Mouse (Mus musculus) MEL (cell line): ENCODE measurements around the gene Spg11. TPM values are rescaled to one million over a fixed set of nuclear protein-coding genes. Genes with fewer than 3 reads are reported as not detected.

Experiments
- DNase-seq: peaks from one replicate; pipeline ENCODE4 v3.0.0; 2011; ENCODE audit warnings: low read depth, low spot score
- H3K27ac ChIP-seq: 2 replicates; pipeline ENCODE4 v1.5.1; 2012; ENCODE audit warnings: low read depth, mild to moderate bottlenecking, control low read depth, low read length, moderate library complexity; ENCODE audit not compliant: control insufficient read depth
- H3K27me3 ChIP-seq, 2 experiments: fragments of 150-350 bp in 1 of 2; sonication (generic) in 1 of 2; 2 replicates each; pipeline ENCODE4 v1.6.1; 2012; ENCODE audit warnings: low read length in 2 of 2, mild to moderate bottlenecking in 2 of 2, improper control_type of control experiment in 1 of 2, moderate library complexity in 1 of 2; ENCODE audit not compliant: insufficient read depth in 2 of 2, control insufficient read depth in 1 of 2
- H3K36me3 ChIP-seq, 2 experiments: 2 replicates each; pipeline ENCODE4 v1.6.1; 2012 to 2014; ENCODE audit warnings: low read length in 2 of 2, improper control_type of control experiment in 1 of 2, inconsistent platforms in 1 of 2, mild to moderate bottlenecking in 1 of 2; ENCODE audit not compliant: insufficient read depth in 2 of 2, control insufficient read depth in 1 of 2
- H3K4me1 ChIP-seq, 2 experiments: fragments of 150-350 bp in 1 of 2; sonication (generic) in 1 of 2; 2 replicates each; pipeline ENCODE4 v1.6.1; 2012; ENCODE audit warnings: low read length in 2 of 2, improper control_type of control experiment in 1 of 2, mild to moderate bottlenecking in 1 of 2; ENCODE audit not compliant: insufficient read depth in 2 of 2, control insufficient read depth in 1 of 2
- H3K4me3 ChIP-seq, 2 experiments: fragments of 150-350 bp in 1 of 2; sonication (generic) in 1 of 2; 2 replicates each; pipeline ENCODE4 v1.5.1; 2012; ENCODE audit warnings: low read depth in 2 of 2, low read length in 2 of 2, mild to moderate bottlenecking in 2 of 2, moderate library complexity in 2 of 2, control low read depth in 1 of 2, improper control_type of control experiment in 1 of 2; ENCODE audit not compliant: control insufficient read depth in 1 of 2, insufficient read depth in 1 of 2
- H3K79me2 ChIP-seq: 2 replicates; pipeline ENCODE4 v1.6.1; 2012; ENCODE audit warnings: mild to moderate bottlenecking, low read length, moderate library complexity; ENCODE audit not compliant: control insufficient read depth, poor library complexity, insufficient read depth
- H3K9ac ChIP-seq: 2 replicates; pipeline ENCODE4 v1.6.1; 2012; ENCODE audit warnings: low read depth, mild to moderate bottlenecking, control low read depth, low read length, moderate library complexity; ENCODE audit not compliant: control insufficient read depth, poor library complexity, severe bottlenecking
- H3K9me3 ChIP-seq: fragments of 150-350 bp; sonication (generic); replicated peaks from 2 replicates; pipeline ENCODE4 v1.6.1; 2012; ENCODE audit warnings: mild to moderate bottlenecking, low read length, improper control_type of control experiment, moderate library complexity; ENCODE audit not compliant: insufficient read depth
- BHLHE40 ChIP-seq: IDR thresholded peaks from 2 replicates; pipeline ENCODE4 v1.6.1; 2012; ENCODE audit warnings: low read depth, mild to moderate bottlenecking, inconsistent platforms, low read length, improper control_type of control experiment, borderline replicate concordance
- CHD2 ChIP-seq: IDR thresholded peaks from 2 replicates; pipeline ENCODE4 v1.6.1; 2011; ENCODE audit warnings: low read length, improper control_type of control experiment
- CTCF ChIP-seq, 3 experiments: IDR thresholded peaks in 2 of 3; conservative IDR thresholded peaks in 1 of 3; 2 replicates each; pipeline ENCODE4 v1.5.1; 2011 to 2012; ENCODE audit warnings: low read length in 3 of 3, low read depth in 2 of 3, mild to moderate bottlenecking in 2 of 3, improper control_type of control experiment in 1 of 3, inconsistent platforms in 1 of 3, mixed read lengths in 1 of 3, moderate library complexity in 1 of 3; ENCODE audit not compliant: control insufficient read depth in 1 of 3, insufficient read depth in 1 of 3, poor library complexity in 1 of 3, severe bottlenecking in 1 of 3
- E2F4 ChIP-seq: IDR thresholded peaks from 2 replicates; pipeline ENCODE4 v1.6.1; 2011; ENCODE audit warnings: low read depth, low read length, improper control_type of control experiment, borderline replicate concordance
- ELF1 ChIP-seq: IDR thresholded peaks from 2 replicates; pipeline ENCODE4 v1.6.1; 2014; ENCODE audit warnings: low read depth, mild to moderate bottlenecking, inconsistent platforms, low read length, improper control_type of control experiment, moderate library complexity
- ETS1 ChIP-seq: IDR thresholded peaks from 2 replicates; pipeline ENCODE4 v1.6.1; 2012; ENCODE audit warnings: low read depth, mild to moderate bottlenecking, inconsistent platforms, low read length, improper control_type of control experiment, moderate library complexity
- GABPA ChIP-seq: IDR thresholded peaks from 2 replicates; pipeline ENCODE4 v1.6.1; 2012; ENCODE audit warnings: low read depth, mild to moderate bottlenecking, inconsistent platforms, low read length, improper control_type of control experiment, moderate library complexity
- GATA1 ChIP-seq: IDR thresholded peaks from 2 replicates; pipeline ENCODE4 v1.6.1; 2011; ENCODE audit warnings: low read depth, low read length, improper control_type of control experiment
- HCFC1 ChIP-seq: IDR thresholded peaks from 2 replicates; pipeline ENCODE4 v1.6.1; 2012; ENCODE audit warnings: low read depth, mild to moderate bottlenecking, inconsistent platforms, low read length, improper control_type of control experiment, moderate library complexity
- JUND ChIP-seq: IDR thresholded peaks from 2 replicates; pipeline ENCODE4 v1.6.1; 2011; ENCODE audit warnings: low read depth, mild to moderate bottlenecking, improper control_type of control experiment, low read length
- KAT2A ChIP-seq: conservative IDR thresholded peaks from 2 replicates; pipeline ENCODE4 v1.6.1; 2012; ENCODE audit warnings: low read depth, low read length, improper control_type of control experiment, inconsistent platforms
- MAFK ChIP-seq: IDR thresholded peaks from 2 replicates; pipeline ENCODE4 v1.6.1; 2011; ENCODE audit warnings: low read depth, mild to moderate bottlenecking, low read length, improper control_type of control experiment, borderline replicate concordance
- MAX ChIP-seq: IDR thresholded peaks from 2 replicates; pipeline ENCODE4 v1.6.1; 2011; ENCODE audit warnings: low read length, improper control_type of control experiment
- MEF2A ChIP-seq: IDR thresholded peaks from 2 replicates; pipeline ENCODE4 v1.6.1; 2014; ENCODE audit warnings: low read depth, mild to moderate bottlenecking, inconsistent platforms, low read length, improper control_type of control experiment; ENCODE audit not compliant: poor library complexity, insufficient replicate concordance, severe bottlenecking; ENCODE audit errors: extremely low read depth
- MXI1 ChIP-seq: IDR thresholded peaks from 2 replicates; pipeline ENCODE4 v1.6.1; 2011; ENCODE audit warnings: mild to moderate bottlenecking, low read depth, low read length, improper control_type of control experiment
- MYB ChIP-seq: IDR thresholded peaks from 2 replicates; pipeline ENCODE4 v1.6.1; 2011; ENCODE audit warnings: mild to moderate bottlenecking, low read depth, low read length, improper control_type of control experiment
- MYC ChIP-seq: IDR thresholded peaks from 2 replicates; pipeline ENCODE4 v1.6.1; 2011; ENCODE audit warnings: low read depth, mild to moderate bottlenecking, low read length, improper control_type of control experiment, moderate library complexity
- NELFE ChIP-seq: IDR thresholded peaks from 2 replicates; pipeline ENCODE4 v1.6.1; 2011; ENCODE audit warnings: low read depth, low read length, improper control_type of control experiment
- POLR2A ChIP-seq, 2 experiments: IDR thresholded peaks; 2 replicates each; pipeline ENCODE4 v1.6.1; 2011 to 2012; ENCODE audit warnings: low read length in 2 of 2, mild to moderate bottlenecking in 2 of 2, control low read depth in 1 of 2, improper control_type of control experiment in 1 of 2, low read depth in 1 of 2, moderate library complexity in 1 of 2; ENCODE audit not compliant: control insufficient read depth in 1 of 2, insufficient read depth in 1 of 2, poor library complexity in 1 of 2
- POLR2AphosphoS2 ChIP-seq: IDR thresholded peaks from 2 replicates; pipeline ENCODE4 v1.6.1; 2011; ENCODE audit warnings: low read length, improper control_type of control experiment
- RAD21 ChIP-seq: IDR thresholded peaks from 2 replicates; pipeline ENCODE4 v1.6.1; 2011; ENCODE audit warnings: mild to moderate bottlenecking, low read depth, low read length, improper control_type of control experiment
- RCOR1 ChIP-seq: IDR thresholded peaks from 2 replicates; pipeline ENCODE4 v1.6.1; 2012; ENCODE audit warnings: low read depth, mild to moderate bottlenecking, inconsistent platforms, low read length, improper control_type of control experiment
- SIN3A ChIP-seq: IDR thresholded peaks from 2 replicates; pipeline ENCODE4 v1.6.1; 2012; ENCODE audit warnings: low read length, improper control_type of control experiment, inconsistent platforms
- SMC3 ChIP-seq: IDR thresholded peaks from 2 replicates; pipeline ENCODE4 v1.6.1; 2011; ENCODE audit warnings: low read depth, low read length, improper control_type of control experiment
- TAL1 ChIP-seq: IDR thresholded peaks from 2 replicates; pipeline ENCODE4 v1.6.1; 2012; ENCODE audit warnings: mild to moderate bottlenecking, inconsistent platforms, low read length, moderate library complexity, mixed read lengths
- TBP ChIP-seq: IDR thresholded peaks from 2 replicates; pipeline ENCODE4 v1.8.0; 2011; ENCODE audit warnings: low read depth, low read length, improper control_type of control experiment
- TCF12 ChIP-seq: IDR thresholded peaks from 2 replicates; pipeline ENCODE4 v1.6.1; 2014; ENCODE audit warnings: low read depth, mild to moderate bottlenecking, inconsistent platforms, low read length, improper control_type of control experiment, moderate library complexity
- UBTF ChIP-seq: IDR thresholded peaks from 2 replicates; pipeline ENCODE4 v1.6.1; 2012; ENCODE audit warnings: low read depth, mild to moderate bottlenecking, inconsistent platforms, low read length, improper control_type of control experiment, moderate library complexity, borderline replicate concordance; ENCODE audit not compliant: insufficient read depth
- USF1 ChIP-seq: IDR thresholded peaks from 2 replicates; pipeline ENCODE4 v1.6.1; 2014; ENCODE audit warnings: low read depth, mild to moderate bottlenecking, inconsistent platforms, low read length, improper control_type of control experiment, moderate library complexity
- ZMIZ1 ChIP-seq: IDR thresholded peaks from 2 replicates; pipeline ENCODE4 v1.6.1; 2012; ENCODE audit warnings: low read depth, mild to moderate bottlenecking, inconsistent platforms, low read length, improper control_type of control experiment, moderate library complexity
- ZNF384 ChIP-seq: IDR thresholded peaks from 2 replicates; pipeline ENCODE4 v1.6.1; 2012; ENCODE audit warnings: low read depth, mild to moderate bottlenecking, inconsistent platforms, low read length, improper control_type of control experiment
- polyA plus RNA-seq, 2 experiments: library from polyadenylated mRNA; stranded (reverse) in 1 of 2; unstranded in 1 of 2; fragments of >175 nt in 1 of 2; fragments of >200 nt in 1 of 2; gene quantifications; 2 replicates each; pipeline versions ENCODE4 v1.2.1 to v1.2.4; 2012; ENCODE audit warnings: low replicate concordance in 2 of 2, low read depth in 1 of 2; ENCODE audit not compliant: insufficient read length in 2 of 2, insufficient read depth in 1 of 2, missing spikeins in 1 of 2
- total RNA-seq: library from RNA; depleted of rRNA; stranded (reverse); fragments of 300-350 nt; gene quantifications from 2 replicates; pipeline ENCODE4 v1.2.3, GENCODE M21; 2012

Gene Spg11
- total and polyA plus RNA-seq, 3 experiments, result 5.9 to 6.9 TPM; not detected in 1

- TF ChIP-seq MYC, result peak; percentile 85
- peak; percentile 54 for TF ChIP-seq ZNF384
- no peak for TF ChIP-seq JUND
- no peak for TF ChIP-seq USF1
- TF ChIP-seq TAL1, result no peak
- no peak for TF ChIP-seq BHLHE40
Observed at GRCm38 (mm10) chr2:122028756-122029700, 89.2 kb downstream of the Spg11 start (continued).

- H3K27ac ChIP-seq, result peak within 1 kb of the TSS; percentile 73
- H3K9ac ChIP-seq, result peak within 1 kb of the TSS; percentile 75
- H3K27me3 ChIP-seq, result no peaks in the 10 kb centered on the region
- H3K9me3 ChIP-seq, result no peaks in the 10 kb centered on the region
- peaks cover 0 to 6% of the 10 kb centered on the region in 2 experiments; a peak in 1 of 4 replicates for H3K4me1 ChIP-seq
- DNase-seq, result peak; percentile 93
- peaks cover 32% of the 10 kb centered on the region for H3K79me2 ChIP-seq
- H3K4me3 ChIP-seq, result peak within 1 kb of the TSS; percentile 69 to 98
- peaks cover 3 to 20% of the 10 kb centered on the region in 2 experiments; a peak in 3 of 4 replicates for H3K36me3 ChIP-seq
- TF ChIP-seq TCF12 (0 out of 2 replicates have a peak, but pooled peaks have one; percentile 15), GATA1 (no peak), MXI1 (peak; percentile 66; the same call in 1 of the 2 replicates), ELF1 (peak; percentile 61), NELFE (peak; percentile 95), SMC3 (no peak), MEF2A (no peak), TAL1 (no peak), SIN3A (peak; percentile 63), MYC (0 out of 2 replicates have a peak, but pooled peaks have one; percentile 4), POLR2AphosphoS2 (peak; percentile 93; the same call in 1 of the 2 replicates), UBTF (no peak), ZMIZ1 (peak; percentile 91), RCOR1 (no peak), POLR2A (IDR thresholded peaks at IDR 0.05; ENCODE audit: control insufficient read depth in 1 of 2, insufficient read depth in 1 of 2, low read depth in 1 of 2, low read length in 2 of 2, poor library complexity in 1 of 2) (peak; percentile 95 to 96), JUND (no peak), TBP (peak; percentile 73), CTCF (IDR thresholded peaks at IDR 0.05 in 2 of 3, conservative IDR thresholded peaks at IDR 0.05 in 1 of 3; ENCODE audit: control insufficient read depth in 1 of 3, insufficient read depth in 1 of 3, low read depth in 2 of 3, low read length in 3 of 3, poor library complexity in 1 of 3, severe bottlenecking in 1 of 3) (no peak), GABPA (no peak), E2F4 (no peak), MYB (no peak), KAT2A (no peak), MAFK (no peak), ETS1 (no peak), MAX (no peak), CHD2 (no peak), RAD21 (no peak), ZNF384 (no peak), HCFC1 (no peak; the same call in 1 of the 2 replicates)
Observed at GRCm38 (mm10) chr2:122027862-122028755, 90.1 kb downstream of the Spg11 start, which contains the start of gene Eif3j1. Eif3j1 (plus strand) TSS chr2:122028546.
